Mouse (Mus musculus) G1E (cell line): ENCODE results near the gene Aoc2.

ENCODE experiments used
- CTCF ChIP-seq: IDR thresholded peaks from 2 replicates; pipeline ENCODE4 v1.5.1; 2012; ENCODE audit warnings: low read depth, low read length, inconsistent platforms, mixed read lengths
- GATA2 ChIP-seq: IDR thresholded peaks from 2 replicates; pipeline ENCODE4 v1.6.1; 2012; ENCODE audit warnings: low read depth, low read length, inconsistent platforms, borderline replicate concordance
- POLR2AphosphoS5 ChIP-seq: IDR thresholded peaks from 2 replicates; pipeline ENCODE4 v1.6.1; 2012; ENCODE audit warnings: low read depth, low read length, inconsistent platforms; ENCODE audit not compliant: insufficient replicate concordance
- TAL1 ChIP-seq: conservative IDR thresholded peaks from 2 replicates; pipeline ENCODE4 v1.6.1; 2012; ENCODE audit warnings: low read depth, low read length, inconsistent platforms, mixed read lengths

DNA sequence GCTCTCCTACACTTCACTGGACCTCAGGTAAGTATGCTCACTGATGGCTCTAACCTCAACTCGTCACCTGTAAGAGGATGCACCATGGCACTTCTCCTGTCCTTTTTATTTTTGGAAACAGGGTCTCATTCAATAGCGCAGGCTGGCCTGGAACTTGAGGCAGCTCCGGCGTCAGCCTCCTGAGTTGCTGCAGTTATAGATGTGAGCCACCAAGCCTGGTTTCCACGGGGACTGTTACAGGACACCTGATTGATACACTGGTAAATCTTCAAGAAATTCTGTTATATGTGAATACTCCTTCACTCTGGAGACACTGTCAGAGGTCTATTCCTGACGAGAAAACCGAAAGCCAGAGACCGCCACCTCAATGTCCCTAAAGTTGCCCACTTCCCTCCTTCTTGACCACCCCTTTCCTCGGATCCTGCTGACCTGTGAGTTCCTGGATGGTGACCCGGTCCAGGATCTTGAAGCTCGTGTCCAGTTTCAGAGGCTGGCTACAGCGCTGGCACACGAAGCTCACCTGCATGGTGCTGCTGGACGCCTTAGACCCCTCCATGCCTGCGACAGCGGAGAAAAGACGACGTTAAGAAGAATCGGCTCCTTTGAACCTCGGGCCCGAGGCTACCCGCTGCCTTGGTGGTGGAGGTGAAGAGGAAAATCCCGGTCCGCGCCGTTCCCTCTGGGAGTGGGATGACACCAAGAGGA lies 23.4 kb upstream of the Aoc2 start:
- TF ChIP-seq CTCF: no peak
- no peak for TF ChIP-seq POLR2AphosphoS5
- TF ChIP-seq GATA2: no peak
- TF ChIP-seq TAL1: no peak
